Mouse (Mus musculus) C2C12 (cell line): ENCODE results near the gene Rnf7. TPM values are rescaled to one million over a fixed set of nuclear protein-coding genes. Genes with fewer than 3 reads are reported as not detected.
"Not testable (repeated sequence)": the region's sequence is repeated elsewhere in the genome, so short reads cannot be mapped to it uniquely, and the experiment has no call there.

Experiments used
- H3K27me3 ChIP-seq: one replicate; pipeline ENCODE4 v1.6.1; 2011; ENCODE audit not compliant: control insufficient read depth, insufficient read depth, insufficient read length
- H3K36me3 ChIP-seq: one replicate; pipeline ENCODE4 v1.6.1; 2011; ENCODE audit not compliant: control insufficient read depth, insufficient read depth
- H3K4me3 ChIP-seq: one replicate; pipeline ENCODE4 v1.5.1; 2011; ENCODE audit warnings: mild to moderate bottlenecking, control low read depth; ENCODE audit not compliant: poor library complexity, insufficient read depth, severe bottlenecking
- H3K79me2 ChIP-seq: one replicate; pipeline ENCODE4 v1.6.1; 2011; ENCODE audit not compliant: control insufficient read depth, insufficient read depth
- H3K79me3 ChIP-seq: one replicate; pipeline ENCODE4 v1.6.1; 2011; ENCODE audit warnings: low read depth, control low read depth
- H3ac ChIP-seq: one replicate; pipeline ENCODE3; 2011; ENCODE audit warnings: low read depth; ENCODE audit not compliant: control insufficient read depth, insufficient read length
- CEBPB ChIP-seq: IDR thresholded peaks from one replicate; pipeline ENCODE4 v1.6.1; 2011; ENCODE audit warnings: low read depth, mild to moderate bottlenecking, control low read depth, moderate library complexity
- CTCF ChIP-seq: IDR thresholded peaks from one replicate; pipeline ENCODE4 v1.5.1; 2011; ENCODE audit not compliant: control insufficient read depth, insufficient read depth, insufficient read length
- FOSL1 ChIP-seq: IDR thresholded peaks from one replicate; pipeline ENCODE4 v1.8.0; 2011; ENCODE audit warnings: mild to moderate bottlenecking, low read length; ENCODE audit not compliant: poor library complexity, insufficient read depth, severe bottlenecking
- MAX ChIP-seq: IDR thresholded peaks from one replicate; pipeline ENCODE4 v1.6.1; 2011; ENCODE audit warnings: mild to moderate bottlenecking, control low read depth
- MYOD1 ChIP-seq: IDR thresholded peaks from one replicate; pipeline ENCODE4 v1.6.1; 2011; ENCODE audit warnings: low read depth; ENCODE audit not compliant: control insufficient read depth, insufficient read length
- MYOG ChIP-seq: IDR thresholded peaks from one replicate; pipeline ENCODE4 v1.6.1; 2011; ENCODE audit not compliant: control insufficient read depth, insufficient read length; ENCODE audit errors: extremely low read depth
- USF1 ChIP-seq: IDR thresholded peaks from one replicate; pipeline ENCODE4 v1.6.1; 2011; ENCODE audit warnings: low read depth, mild to moderate bottlenecking, control low read depth, moderate library complexity
- polyA plus RNA-seq: library from polyadenylated mRNA; unstranded; fragments of >200 nt; fragmentation: generic; extraction: Trizol; gene quantifications from one replicate; pipeline ENCODE4 v1.2.1, GENCODE M21; 2012; ENCODE audit warnings: missing spikeins

Rnf7 gene
- polyA plus RNA-seq, 1 experiment = 121 TPM

GRCm38 (mm10) chr9:96472356-96472755 is 6.1 kb downstream of the Rnf7 start:
- Histone ChIP-seq H3K79me2 (peaks cover 51% of the 10 kb centered on the region), H3K27me3 (no peaks in the 10 kb centered on the region), H3K36me3 (peaks cover 30% of the 10 kb centered on the region), H3ac (no peak overlapping the region), H3K79me3 (peaks cover 41% of the 10 kb centered on the region), H3K4me3 (no peak overlapping the region)
- TF ChIP-seq MYOG = no peak

GRCm38 (mm10) chr9:96471681-96472080 is 6.8 kb downstream of the Rnf7 start:
- not testable (repeated sequence) for H3K27me3 ChIP-seq, H3K4me3 ChIP-seq, H3ac ChIP-seq
- Histone ChIP-seq H3K79me2 (peaks cover 44% of the 10 kb centered on the region), H3K79me3 (peaks cover 35% of the 10 kb centered on the region), H3K36me3 (peaks cover 30% of the 10 kb centered on the region)

GRCm38 (mm10) chr9:96470266-96470974 is 8.1 kb downstream of the Rnf7 start:
- Histone ChIP-seq H3K4me3 (no peak overlapping the region), H3K36me3 (peaks cover 26% of the 10 kb centered on the region), H3ac (no peak overlapping the region), H3K79me2 (peaks cover 32% of the 10 kb centered on the region), H3K79me3 (peaks cover 25% of the 10 kb centered on the region), H3K27me3 (no peaks in the 10 kb centered on the region)
- no peak for TF ChIP-seq MYOD1
- no peak for TF ChIP-seq MYOG
- no peak for TF ChIP-seq MAX
- no peak for TF ChIP-seq USF1
- TF ChIP-seq CTCF = no peak
- no peak for TF ChIP-seq CEBPB
- no peak for TF ChIP-seq FOSL1

GRCm38 (mm10) chr9:96469556-96470265 is 8.8 kb downstream of the Rnf7 start:
- Histone ChIP-seq H3K79me3 (peaks cover 17% of the 10 kb centered on the region), H3ac (no peak overlapping the region), H3K79me2 (peaks cover 24% of the 10 kb centered on the region), H3K4me3 (no peak overlapping the region), H3K27me3 (no peaks in the 10 kb centered on the region), H3K36me3 (peaks cover 22% of the 10 kb centered on the region)
- TF ChIP-seq MYOD1 (no peak), USF1 (no peak), CEBPB (no peak), MAX (no peak), CTCF (no peak), FOSL1 (no peak), MYOG (no peak)

- TF ChIP-seq MYOG (no peak), USF1 (no peak), FOSL1 (no peak), CTCF (no peak), MAX (no peak), MYOD1 (no peak), CEBPB (no peak)
- no peak overlapping the region for H3ac ChIP-seq
These were observed 14.8 kb downstream of the Rnf7 start for GRCm38 (mm10) chr9:96463708-96464107.

GRCm38 (mm10) chr9:96461607-96462006 is 16.9 kb downstream of the Rnf7 start:
- no peaks in the 10 kb centered on the region for H3K36me3 ChIP-seq
- no peaks in the 10 kb centered on the region for H3K79me3 ChIP-seq
- TF ChIP-seq USF1 (no peak), CEBPB (no peak), MYOD1 (no peak), MAX (no peak), MYOG (no peak), CTCF (no peak)
- no peak overlapping the region for H3ac ChIP-seq
- no peaks in the 10 kb centered on the region for H3K79me2 ChIP-seq
- no peaks in the 10 kb centered on the region for H3K27me3 ChIP-seq
- H3K4me3 ChIP-seq = no peak overlapping the region

More at GRCm38 (mm10) chr9:96463708-96464107, 14.8 kb downstream of the Rnf7 start:
- Histone ChIP-seq H3K4me3 (no peak overlapping the region), H3K79me2 (no peaks in the 10 kb centered on the region), H3K27me3 (no peaks in the 10 kb centered on the region), H3K79me3 (no peaks in the 10 kb centered on the region), H3K36me3 (peaks cover 8% of the 10 kb centered on the region)
